ENCODE assay signal across 30 mouse cellular contexts in genomic region chr5:145249520-145249919, GRCm38 (mm10).
"Had no signal": no experiment of that assay in that cellular context is flagged by ENCODE, and none has a peak within 500 bp of the region (broad histone marks: within the 10 kb centered on the region; RNA-seq: fewer than 3 reads in every experiment).

No protein-coding gene starts in this region.

- DNase-seq: heart, postnatal 10 days; heart, postnatal 14 days; heart, postnatal 36 days; kidney, adult 11 months; kidney, adult 18-20 months; kidney, adult 2 months; kidney, adult 8-10 months; kidney, adult 9 months; kidney, postnatal 10 days; kidney, postnatal 14 days; kidney, postnatal 25 days; kidney, postnatal 36 days; kidney, postnatal 4 days; layer of hippocampus, adult 9-11 months; layer of hippocampus, postnatal 36 days had no signal

- H3K27ac ChIP-seq: heart, embryonic 13.5 days; heart, embryonic 15.5 days; hindbrain, embryonic 10.5 days; hindbrain, embryonic 12.5 days; hindbrain, embryonic 13.5 days; hindbrain, embryonic 14.5 days; hindbrain, embryonic 15.5 days; hindbrain, postnatal 0 days; intestine, embryonic 15.5 days; kidney, embryonic 15.5 days; kidney, postnatal 0 days; layer of hippocampus, adult 2 months; left cerebral cortex, adult 2 months had no signal

- H3K4me3 ChIP-seq: heart, embryonic 12.5 days; heart, embryonic 13.5 days; heart, embryonic 15.5 days; hindbrain, embryonic 10.5 days; hindbrain, embryonic 12.5 days; hindbrain, embryonic 13.5 days; hindbrain, embryonic 15.5 days; intestine, embryonic 15.5 days; kidney, embryonic 15.5 days; layer of hippocampus, adult 2 months; left cerebral cortex, adult 2 months had no signal

- H3K9me3 ChIP-seq: hindbrain, embryonic 10.5 days; hindbrain, embryonic 12.5 days; hindbrain, embryonic 13.5 days; hindbrain, embryonic 15.5 days; intestine, embryonic 15.5 days; kidney, embryonic 15.5 days had no signal

- H3K4me2 ChIP-seq: heart, embryonic 11.5 days; heart, embryonic 12.5 days; heart, embryonic 13.5 days; heart, embryonic 15.5 days; hindbrain, embryonic 12.5 days; hindbrain, embryonic 13.5 days; hindbrain, embryonic 14.5 days; hindbrain, embryonic 15.5 days; intestine, embryonic 15.5 days; kidney, embryonic 15.5 days had no signal

- H3K9ac ChIP-seq: heart, embryonic 12.5 days; heart, embryonic 13.5 days; heart, embryonic 15.5 days; hindbrain, embryonic 12.5 days; hindbrain, embryonic 13.5 days; hindbrain, embryonic 14.5 days; hindbrain, embryonic 15.5 days; intestine, embryonic 15.5 days; kidney, embryonic 15.5 days had no signal

- H3K4me1 ChIP-seq: heart, embryonic 12.5 days; heart, embryonic 13.5 days; heart, embryonic 15.5 days; hindbrain, embryonic 10.5 days; hindbrain, embryonic 12.5 days; hindbrain, embryonic 13.5 days; hindbrain, embryonic 15.5 days; intestine, embryonic 15.5 days; kidney, embryonic 15.5 days had no signal

- H3K27me3 ChIP-seq: heart, embryonic 12.5 days; heart, embryonic 13.5 days; heart, embryonic 15.5 days; hindbrain, embryonic 12.5 days; hindbrain, embryonic 13.5 days; hindbrain, embryonic 15.5 days; intestine, embryonic 15.5 days; kidney, embryonic 15.5 days had no signal
